Mouse (Mus musculus): ENCODE measurements at regions not wholly inside any gene's neighbourhood (a gene's known extent, or its start where the extent isn't known, plus 50 kb on each side); places are given as distances from the start of the nearest gene placed in this dataset.

DNA sequence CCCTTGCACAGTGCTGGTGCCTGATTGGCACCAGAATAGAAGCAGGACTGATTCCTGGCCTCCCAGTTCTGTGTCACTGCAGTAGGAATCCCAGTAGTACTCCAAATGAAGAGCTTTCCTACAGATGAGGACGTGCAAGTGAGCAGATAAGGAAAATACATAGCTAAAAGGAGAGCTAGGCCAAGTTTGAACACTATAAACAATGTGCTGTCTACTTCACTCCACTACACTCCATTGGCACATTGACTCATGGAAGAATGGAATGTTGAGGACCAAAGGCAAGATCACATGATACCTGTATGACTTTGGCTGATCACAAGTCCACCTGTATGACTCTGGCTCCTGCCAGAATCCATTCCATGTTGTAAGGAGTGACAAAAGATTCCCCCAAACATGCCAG is 215.9 kb upstream of the Rnf32 start:
- Histone ChIP-seq H3K79me2 (ENCODE audit: control insufficient read depth, insufficient read depth, low read length, poor library complexity) (no peaks in the 10 kb centered on the region), H3K9ac (ENCODE audit: control insufficient read depth, low read depth, low read length, poor library complexity, severe bottlenecking) (no peak overlapping the region), H3K9me3 (replicated peaks; ENCODE audit: insufficient read depth, low read length) (no peaks in the 10 kb centered on the region), H3K27ac (ENCODE audit: control insufficient read depth, low read depth, low read length) (no peak overlapping the region), H3K4me3 (ENCODE audit: control insufficient read depth in 1 of 2, insufficient read depth in 1 of 2, low read depth in 2 of 2, low read length in 2 of 2) (no peak overlapping the region), H3K27me3 (ENCODE audit: control insufficient read depth in 1 of 2, insufficient read depth in 2 of 2, low read length in 2 of 2) (no peaks in the 10 kb centered on the region), H3K36me3 (ENCODE audit: control insufficient read depth in 1 of 2, insufficient read depth in 2 of 2, low read length in 2 of 2) (no peaks in the 10 kb centered on the region), H3K4me1 (ENCODE audit: control insufficient read depth in 1 of 2, insufficient read depth in 2 of 2, low read length in 2 of 2) (no peaks in the 10 kb centered on the region)
- DNase-seq (ENCODE audit: low read depth, low spot score): no peak
- no peak for TF ChIP-seq CTCF (IDR thresholded peaks at IDR 0.05 in 2 of 3, conservative IDR thresholded peaks at IDR 0.05 in 1 of 3; ENCODE audit: control insufficient read depth in 1 of 3, insufficient read depth in 1 of 3, low read depth in 2 of 3, low read length in 3 of 3, poor library complexity in 1 of 3, severe bottlenecking in 1 of 3)
- no peak for TF ChIP-seq SMC3 (IDR thresholded peaks at IDR 0.05; ENCODE audit: low read depth, low read length)
- no peak for TF ChIP-seq CHD2 (IDR thresholded peaks at IDR 0.05; ENCODE audit: low read length)
- TF ChIP-seq POLR2A (IDR thresholded peaks at IDR 0.05; ENCODE audit: control insufficient read depth in 1 of 2, insufficient read depth in 1 of 2, low read depth in 1 of 2, low read length in 2 of 2, poor library complexity in 1 of 2): no peak
- TF ChIP-seq RAD21 (IDR thresholded peaks at IDR 0.05; ENCODE audit: low read depth, low read length): no peak
- TF ChIP-seq MYC (IDR thresholded peaks at IDR 0.05; ENCODE audit: low read depth, low read length): no peak
- no peak for TF ChIP-seq NELFE (IDR thresholded peaks at IDR 0.05; ENCODE audit: low read depth, low read length)
- TF ChIP-seq UBTF (IDR thresholded peaks at IDR 0.05; ENCODE audit: borderline replicate concordance, insufficient read depth, low read depth, low read length): no peak
- no peak for TF ChIP-seq BHLHE40 (IDR thresholded peaks at IDR 0.05; ENCODE audit: borderline replicate concordance, low read depth, low read length)
- TF ChIP-seq ZMIZ1 (IDR thresholded peaks at IDR 0.05; ENCODE audit: low read depth, low read length): no peak
- no peak for TF ChIP-seq MAX (IDR thresholded peaks at IDR 0.05; ENCODE audit: low read length)
- TF ChIP-seq MXI1 (IDR thresholded peaks at IDR 0.05; ENCODE audit: low read depth, low read length): no peak
- no peak for TF ChIP-seq ZC3H11A (IDR thresholded peaks at IDR 0.05; ENCODE audit: low read depth, low read length)
- no peak for TF ChIP-seq KAT2A (conservative IDR thresholded peaks at IDR 0.05; ENCODE audit: low read depth, low read length)
- TF ChIP-seq USF2 (IDR thresholded peaks at IDR 0.05; ENCODE audit: borderline replicate concordance in 1 of 2, insufficient read depth in 1 of 2, low read depth in 1 of 2, low read length in 2 of 2): no peak
- TF ChIP-seq TAL1 (IDR thresholded peaks at IDR 0.05; ENCODE audit: low read length): no peak
- TF ChIP-seq JUND (IDR thresholded peaks at IDR 0.05; ENCODE audit: low read depth, low read length): no peak
- no peak for TF ChIP-seq MEF2A (IDR thresholded peaks at IDR 0.05; ENCODE audit: extremely low read depth, insufficient replicate concordance, low read depth, low read length, poor library complexity, severe bottlenecking)

DNA sequence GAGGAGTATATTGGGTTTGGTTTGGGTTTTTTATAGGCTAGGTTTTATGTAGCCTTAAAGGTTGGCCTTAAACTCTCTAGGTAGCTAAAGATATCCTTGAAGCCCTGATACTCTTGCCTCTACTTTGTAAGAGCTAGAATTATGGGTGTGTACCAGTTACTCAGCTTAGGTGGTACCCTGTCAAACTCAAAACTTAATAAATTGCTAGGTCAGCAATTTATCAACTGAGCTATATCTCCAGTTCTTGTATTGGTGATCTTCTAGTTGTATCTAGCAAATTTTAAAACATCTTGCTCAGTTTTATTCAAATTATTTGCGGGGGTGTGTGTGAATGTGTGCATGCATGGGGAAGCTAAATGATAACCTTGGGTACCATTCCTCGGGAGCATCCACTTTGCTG is 225.4 kb upstream of the Rnf32 start:
- Histone ChIP-seq H3K27ac (ENCODE audit: control insufficient read depth, low read depth, low read length) (no peak overlapping the region), H3K4me3 (ENCODE audit: control insufficient read depth in 1 of 2, insufficient read depth in 1 of 2, low read depth in 2 of 2, low read length in 2 of 2) (no peak overlapping the region), H3K9ac (ENCODE audit: control insufficient read depth, low read depth, low read length, poor library complexity, severe bottlenecking) (no peak overlapping the region), H3K9me3 (replicated peaks; ENCODE audit: insufficient read depth, low read length) (no peaks in the 10 kb centered on the region), H3K79me2 (ENCODE audit: control insufficient read depth, insufficient read depth, low read length, poor library complexity) (no peaks in the 10 kb centered on the region), H3K36me3 (ENCODE audit: control insufficient read depth in 1 of 2, insufficient read depth in 2 of 2, low read length in 2 of 2) (no peaks in the 10 kb centered on the region), H3K27me3 (ENCODE audit: control insufficient read depth in 1 of 2, insufficient read depth in 2 of 2, low read length in 2 of 2) (no peaks in the 10 kb centered on the region), H3K4me1 (ENCODE audit: control insufficient read depth in 1 of 2, insufficient read depth in 2 of 2, low read length in 2 of 2) (no peaks in the 10 kb centered on the region)
- no peak for TF ChIP-seq TCF12 (IDR thresholded peaks at IDR 0.05; ENCODE audit: low read depth, low read length)
- no peak for TF ChIP-seq EP300 (IDR thresholded peaks at IDR 0.05; ENCODE audit: low read depth in 1 of 2, low read length in 2 of 2)
- TF ChIP-seq MXI1 (IDR thresholded peaks at IDR 0.05; ENCODE audit: low read depth, low read length): no peak
- no peak for TF ChIP-seq MEF2A (IDR thresholded peaks at IDR 0.05; ENCODE audit: extremely low read depth, insufficient replicate concordance, low read depth, low read length, poor library complexity, severe bottlenecking)
- no peak for TF ChIP-seq MYC (IDR thresholded peaks at IDR 0.05; ENCODE audit: low read depth, low read length)
- TF ChIP-seq MAFK (IDR thresholded peaks at IDR 0.05; ENCODE audit: borderline replicate concordance, low read depth, low read length): peak; percentile 72; the same call in 1 of the 2 replicates
- TF ChIP-seq USF1 (IDR thresholded peaks at IDR 0.05; ENCODE audit: low read depth, low read length): no peak
- no peak for DNase-seq (ENCODE audit: low read depth, low spot score)

Data from MEL (cell line).